Mouse (Mus musculus) intestine, postnatal 0 days (tissue): Measurements from ENCODE around the gene Tenm3. TPM values are rescaled to one million over a fixed set of nuclear protein-coding genes. Genes with fewer than 3 reads are reported as not detected.

Source experiments
- ATAC-seq: fragments of 200-750 bp; cut with Nextera tagmentation; 2 replicates; pipeline ENCODE4 v1.8.0; 2017; ENCODE audit warnings: mild to moderate bottlenecking, moderate TSS enrichment, moderate library complexity
- H3K27ac ChIP-seq: fragments of 300-500 bp; sonication (generic); 2 replicates; pipeline ENCODE4 v1.5.1; 2014; ENCODE audit warnings: mild to moderate bottlenecking, low read depth, low read length, moderate library complexity
- H3K27me3 ChIP-seq: fragments of 300-500 bp; sonication (generic); replicated peaks from 2 replicates; pipeline ENCODE4 v1.6.1; 2014; ENCODE audit warnings: low read length, mixed read lengths; ENCODE audit not compliant: control insufficient read depth, insufficient read depth
- H3K36me3 ChIP-seq: fragments of 300-500 bp; sonication (generic); 2 replicates; pipeline ENCODE4 v1.6.1; 2014; ENCODE audit warnings: mild to moderate bottlenecking, moderate library complexity; ENCODE audit not compliant: control insufficient read depth, insufficient read depth
- H3K4me1 ChIP-seq: fragments of 300-500 bp; sonication (generic); replicated peaks from 2 replicates; pipeline ENCODE4 v1.6.1; 2014; ENCODE audit warnings: antibody characterized with exemption, low read length, mixed read lengths; ENCODE audit not compliant: control insufficient read depth, insufficient read depth
- H3K4me2 ChIP-seq: fragments of 300-500 bp; sonication (generic); replicated peaks from 2 replicates; pipeline ENCODE4 v1.6.1; 2014; ENCODE audit warnings: low read depth, mild to moderate bottlenecking, moderate library complexity
- H3K4me3 ChIP-seq: fragments of 300-500 bp; sonication (generic); 2 replicates; pipeline ENCODE4 v1.5.1; 2014; ENCODE audit warnings: low read depth, low read length
- H3K9ac ChIP-seq: fragments of 300-500 bp; sonication (generic); 2 replicates; pipeline ENCODE4 v1.6.1; 2014; ENCODE audit warnings: mild to moderate bottlenecking, low read depth, low read length
- H3K9me3 ChIP-seq: fragments of 300-500 bp; sonication (generic); 2 replicates; pipeline ENCODE4 v1.6.1; 2016; ENCODE audit warnings: mixed run types; ENCODE audit not compliant: control insufficient read depth
- CTCF ChIP-seq: sonication (generic); IDR thresholded peaks from 2 replicates; pipeline ENCODE4 v1.5.1; 2016; ENCODE audit warnings: low read depth, mild to moderate bottlenecking, control low read depth, antibody characterized with exemption, moderate library complexity
- WGBS: fragments of 180-500 bp; shearing (Covaris S2); extraction: QIAGEN DNeasy Blood & Tissue Kit; methylation state at CpG from one replicate; pipeline ENCODE4 v1.1.7; 2014; 5-methylcytosine and 5-hydroxymethylcytosine counted together
- polyA plus RNA-seq: library from polyadenylated mRNA; unstranded; fragments of >200 nt; fragmentation: Nextera tagmentation; extraction: Ambion mirVana; gene quantifications from 2 replicates; pipeline ENCODE4 v1.2.1, GENCODE M21; 2015

Tenm3 gene
- polyA plus RNA-seq, 1 experiment from 2014 or later, result 5.3 TPM

DNA sequence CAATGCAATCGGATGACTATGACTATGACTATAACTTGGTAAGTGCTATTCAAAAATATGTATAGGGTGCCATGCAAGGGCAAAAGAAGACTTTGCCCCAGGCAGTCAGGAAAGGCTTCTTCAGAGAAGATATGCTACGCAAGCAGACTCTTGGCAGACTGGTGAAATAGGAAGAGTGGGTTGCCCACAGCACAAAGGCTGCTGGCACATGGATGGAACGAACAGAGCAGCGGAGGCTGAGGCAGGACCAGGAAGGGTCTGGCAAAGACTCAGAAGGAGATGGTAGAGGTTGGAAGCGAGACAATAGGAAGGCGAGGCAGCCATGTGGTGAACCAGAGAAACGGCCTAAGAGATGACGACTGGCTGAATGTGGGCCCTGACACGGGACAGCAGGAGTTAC lies 294.8 kb downstream of the Tenm3 start:
- WGBS, result 87% methylated on average over 9 of the region's 9 CpGs

DNA sequence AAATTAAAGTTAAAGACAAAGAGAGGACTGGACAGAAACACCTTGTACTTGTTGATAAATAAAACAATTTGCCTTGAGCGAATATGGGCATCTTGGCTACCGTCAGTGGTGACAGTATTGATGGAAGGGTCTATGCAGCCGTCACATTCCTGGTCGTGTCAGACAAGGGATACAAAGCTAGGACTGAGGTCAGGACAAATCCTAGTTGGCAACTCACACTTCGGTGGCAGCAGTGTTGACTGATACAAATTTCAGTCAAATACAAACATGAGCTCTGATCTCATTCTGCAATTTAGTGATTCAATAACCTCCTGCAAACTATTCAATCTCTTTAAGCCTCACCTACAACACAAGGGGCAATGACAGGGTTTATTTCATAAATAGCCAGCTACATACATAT lies 298.1 kb downstream of the Tenm3 start:
- Histone ChIP-seq H3K27me3 (no peaks in the 10 kb centered on the region), H3K9ac (no peak overlapping the region), H3K9me3 (no peaks in the 10 kb centered on the region), H3K4me3 (no peak overlapping the region), H3K4me1 (no peaks in the 10 kb centered on the region), H3K4me2 (no peak overlapping the region), H3K27ac (no peak overlapping the region), H3K36me3 (no peaks in the 10 kb centered on the region)
- WGBS, result 74% methylated on average over 5 of the region's 5 CpGs
- ATAC-seq, result no peak
- no peak for TF ChIP-seq CTCF

More for the DNA sequence above, 294.8 kb downstream of the Tenm3 start:
- no peak overlapping the region for H3K4me2 ChIP-seq
- H3K4me1 ChIP-seq, result no peaks in the 10 kb centered on the region
- H3K4me3 ChIP-seq, result no peak overlapping the region
- no peaks in the 10 kb centered on the region for H3K36me3 ChIP-seq
- H3K27me3 ChIP-seq, result no peaks in the 10 kb centered on the region
- H3K27ac ChIP-seq, result no peak overlapping the region
- no peaks in the 10 kb centered on the region for H3K9me3 ChIP-seq
- ATAC-seq, result no peak
- no peak overlapping the region for H3K9ac ChIP-seq
- TF ChIP-seq CTCF, result no peak

DNA sequence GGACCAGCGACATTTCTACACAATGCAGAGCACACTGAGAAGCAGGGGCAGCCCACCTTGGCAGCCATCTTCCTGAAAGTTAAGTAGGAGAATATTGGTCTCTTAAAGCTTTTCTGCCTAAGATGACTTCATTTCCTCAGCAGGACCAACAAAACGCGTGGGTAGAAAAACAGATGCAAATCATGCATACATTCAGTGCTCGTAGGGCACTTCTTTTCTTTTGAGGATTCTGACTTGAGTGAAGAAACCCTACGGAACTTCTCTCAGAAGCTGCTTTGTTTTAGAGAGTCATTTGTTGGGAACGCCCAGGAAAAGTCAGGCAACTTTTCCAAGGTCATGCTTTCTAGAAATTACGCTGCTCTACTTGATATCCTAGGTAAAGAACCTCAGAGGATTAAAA lies 298.9 kb downstream of the Tenm3 start:
- Histone ChIP-seq H3K27me3 (no peaks in the 10 kb centered on the region), H3K4me2 (no peak overlapping the region), H3K27ac (no peak overlapping the region), H3K9ac (no peak overlapping the region), H3K4me3 (no peak overlapping the region), H3K9me3 (no peaks in the 10 kb centered on the region), H3K36me3 (no peaks in the 10 kb centered on the region), H3K4me1 (no peaks in the 10 kb centered on the region)
- no peak for ATAC-seq
- no peak for TF ChIP-seq CTCF
- 86% methylated on average over 7 of the region's 7 CpGs for WGBS

DNA sequence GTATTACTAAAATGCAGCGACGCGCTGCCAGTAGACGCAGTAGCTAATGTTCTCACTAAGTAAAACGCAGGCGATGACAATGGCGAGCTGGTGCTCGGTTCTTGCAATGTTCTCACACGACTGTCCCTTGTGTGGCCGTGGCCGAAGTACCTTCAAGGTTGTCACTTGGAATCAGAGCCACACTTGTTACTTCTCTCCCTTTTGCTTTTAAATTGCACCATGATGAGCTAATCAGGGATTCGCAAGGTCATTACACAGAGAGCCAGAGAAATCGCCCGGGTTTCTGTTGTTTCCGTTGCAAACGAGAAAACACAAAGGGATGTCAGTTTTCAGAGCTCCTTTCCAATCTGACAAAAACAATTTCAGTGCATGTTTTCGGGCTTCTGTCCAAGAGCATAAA lies 301.6 kb downstream of the Tenm3 start:
- Histone ChIP-seq H3K27me3 (no peaks in the 10 kb centered on the region), H3K4me2 (no peak overlapping the region), H3K27ac (no peak overlapping the region), H3K9me3 (no peaks in the 10 kb centered on the region), H3K4me3 (no peak overlapping the region), H3K4me1 (no peaks in the 10 kb centered on the region), H3K36me3 (no peaks in the 10 kb centered on the region), H3K9ac (no peak overlapping the region)
- WGBS, result 91% methylated on average over 17 of the region's 17 CpGs
- no peak for ATAC-seq
- no peak for TF ChIP-seq CTCF

DNA sequence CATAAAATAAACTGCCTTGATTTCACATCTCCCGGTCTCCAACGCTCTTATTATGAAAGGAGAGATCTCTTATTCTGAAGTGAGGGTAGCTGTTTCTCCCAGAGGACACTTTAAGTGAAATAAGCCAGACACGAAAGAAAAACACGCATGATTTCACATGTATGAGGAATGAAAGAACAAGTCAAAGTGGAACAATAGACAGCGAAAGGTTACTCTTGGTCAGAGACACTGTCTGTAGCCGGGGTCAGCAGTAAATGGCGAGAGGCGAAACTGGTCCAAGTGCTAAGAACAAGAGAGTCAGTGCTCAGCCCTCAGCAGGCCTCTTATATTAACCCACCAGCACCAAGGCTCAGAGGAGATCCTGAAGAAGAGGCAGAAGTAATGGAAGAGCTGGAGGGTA lies 302.9 kb downstream of the Tenm3 start:
- no peak overlapping the region for H3K27ac ChIP-seq
- H3K4me1 ChIP-seq, result no peaks in the 10 kb centered on the region
- H3K27me3 ChIP-seq, result no peaks in the 10 kb centered on the region
- no peak for ATAC-seq
- H3K36me3 ChIP-seq, result no peaks in the 10 kb centered on the region
- no peak overlapping the region for H3K4me3 ChIP-seq
- no peak overlapping the region for H3K9ac ChIP-seq
- no peaks in the 10 kb centered on the region for H3K9me3 ChIP-seq
- H3K4me2 ChIP-seq, result no peak overlapping the region
- 69% methylated on average over 8 of the region's 8 CpGs for WGBS
- TF ChIP-seq CTCF, result no peak

DNA sequence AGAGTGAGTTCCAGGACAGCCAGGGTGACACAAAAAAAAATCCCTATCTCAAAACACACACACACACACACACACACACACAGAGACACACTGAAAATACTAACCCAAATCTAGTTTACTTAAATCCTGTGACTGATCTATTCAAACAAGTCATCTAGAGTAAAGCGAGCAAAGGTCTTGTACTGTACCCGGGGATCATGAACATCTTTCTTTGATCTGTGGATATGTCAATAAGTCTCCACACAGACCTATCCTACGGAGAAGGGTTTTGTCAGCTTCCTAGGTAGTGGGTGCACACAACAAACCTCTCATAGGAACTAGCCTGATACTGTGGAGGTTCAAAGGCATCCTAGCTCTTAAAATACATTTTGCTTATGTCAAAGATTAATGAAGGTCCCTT lies 307.9 kb downstream of the Tenm3 start:
- Histone ChIP-seq H3K9ac (no peak overlapping the region), H3K27ac (no peak overlapping the region), H3K27me3 (no peaks in the 10 kb centered on the region), H3K4me1 (no peaks in the 10 kb centered on the region), H3K4me2 (no peak overlapping the region), H3K4me3 (no peak overlapping the region), H3K9me3 (no peaks in the 10 kb centered on the region), H3K36me3 (no peaks in the 10 kb centered on the region)
- WGBS, result 54% methylated on average over 3 of the region's 3 CpGs
- ATAC-seq, result no peak
- no peak for TF ChIP-seq CTCF

DNA sequence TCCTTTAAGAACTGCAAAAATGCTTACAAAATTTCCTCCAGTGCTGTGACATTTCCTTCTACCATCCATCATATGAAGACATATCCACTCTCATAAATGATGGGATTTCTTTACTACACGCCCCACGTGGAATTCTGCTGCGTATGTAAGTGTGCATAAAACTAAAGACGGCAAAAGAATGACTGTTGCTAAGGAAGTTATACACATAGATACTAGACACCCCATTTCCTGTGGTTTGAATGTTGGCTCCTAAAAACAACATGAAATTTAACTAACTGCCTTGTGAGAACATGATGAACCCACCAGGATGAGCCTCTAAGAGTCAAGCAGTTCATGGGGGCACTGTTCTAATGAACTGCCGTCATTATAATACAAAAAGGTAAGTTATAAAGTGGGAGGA lies 312.0 kb downstream of the Tenm3 start:
- no peak for TF ChIP-seq CTCF
- H3K9me3 ChIP-seq, result no peaks in the 10 kb centered on the region
- H3K27ac ChIP-seq, result no peak overlapping the region
- H3K27me3 ChIP-seq, result no peaks in the 10 kb centered on the region
- no peak for ATAC-seq
- no peaks in the 10 kb centered on the region for H3K4me1 ChIP-seq
- no peak overlapping the region for H3K9ac ChIP-seq
- 78% methylated on average over 5 of the region's 5 CpGs for WGBS
- no peaks in the 10 kb centered on the region for H3K36me3 ChIP-seq
- H3K4me2 ChIP-seq, result no peak overlapping the region
- H3K4me3 ChIP-seq, result no peak overlapping the region
